Mouse (Mus musculus) cortical plate, adult 2 months (tissue): ENCODE measurements at regions not wholly inside any gene's neighbourhood (a gene's known extent, or its start where the extent isn't known, plus 50 kb on each side); places are given as distances from the start of the nearest gene placed in this dataset.

ENCODE experiments used
- CTCF ChIP-seq: fragments of 200-500 bp; IDR thresholded peaks from 2 replicates; pipeline ENCODE4 v1.5.1; 2011; ENCODE audit warnings: mild to moderate bottlenecking, control low read depth, low read length; ENCODE audit not compliant: insufficient read depth; ENCODE audit errors: extremely low read depth
- POLR2A ChIP-seq: fragments of 200-500 bp; IDR thresholded peaks from 2 replicates; pipeline ENCODE4 v1.6.1; 2011; ENCODE audit warnings: mild to moderate bottlenecking, low read length, control low read depth; ENCODE audit not compliant: insufficient read depth; ENCODE audit errors: extremely low read depth

DNA sequence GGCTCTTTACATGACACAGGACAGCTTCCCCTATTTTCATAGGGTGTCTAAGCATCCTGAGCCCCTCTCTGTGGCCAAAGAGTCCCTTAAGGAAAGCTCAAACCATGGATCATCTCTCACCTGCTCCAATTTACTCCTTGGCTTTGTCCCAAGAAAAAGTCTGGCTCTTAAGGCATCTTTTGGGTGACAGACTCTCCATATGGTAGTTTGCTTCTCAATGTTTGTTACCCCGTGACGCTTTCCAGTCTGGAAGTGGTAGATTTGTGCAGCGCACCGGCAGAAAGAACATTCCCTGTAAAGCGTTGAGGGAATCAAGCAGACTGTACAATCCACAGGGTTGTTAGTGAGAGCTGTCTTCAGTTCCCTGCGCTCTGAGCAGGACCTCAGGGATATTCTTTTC lies 350.8 kb upstream of the Arid1b start:
- no peak for TF ChIP-seq POLR2A
- TF ChIP-seq CTCF: no peak
